Mouse (Mus musculus) lung, postnatal 4 days (tissue): ENCODE measurements around the gene Gtf2f2.
"Not testable (repeated sequence)": the region's sequence is repeated elsewhere in the genome, so short reads cannot be mapped to it uniquely, and the experiment has no call there.

ENCODE experiments used
- DNase-seq, 2 experiments: peaks; one replicate each; pipeline ENCODE4 v3.0.0; 2021

Gene Gtf2f2

GRCm38 (mm10) chr14:75992371-75992770 is 18.3 kb downstream of the Gtf2f2 start:
- no peak for DNase-seq

GRCm38 (mm10) chr14:75990936-75991335 is 19.7 kb downstream of the Gtf2f2 start:
- no peak for DNase-seq

GRCm38 (mm10) chr14:75989168-75989567 is 21.5 kb downstream of the Gtf2f2 start:
- DNase-seq = no peak

DNA sequence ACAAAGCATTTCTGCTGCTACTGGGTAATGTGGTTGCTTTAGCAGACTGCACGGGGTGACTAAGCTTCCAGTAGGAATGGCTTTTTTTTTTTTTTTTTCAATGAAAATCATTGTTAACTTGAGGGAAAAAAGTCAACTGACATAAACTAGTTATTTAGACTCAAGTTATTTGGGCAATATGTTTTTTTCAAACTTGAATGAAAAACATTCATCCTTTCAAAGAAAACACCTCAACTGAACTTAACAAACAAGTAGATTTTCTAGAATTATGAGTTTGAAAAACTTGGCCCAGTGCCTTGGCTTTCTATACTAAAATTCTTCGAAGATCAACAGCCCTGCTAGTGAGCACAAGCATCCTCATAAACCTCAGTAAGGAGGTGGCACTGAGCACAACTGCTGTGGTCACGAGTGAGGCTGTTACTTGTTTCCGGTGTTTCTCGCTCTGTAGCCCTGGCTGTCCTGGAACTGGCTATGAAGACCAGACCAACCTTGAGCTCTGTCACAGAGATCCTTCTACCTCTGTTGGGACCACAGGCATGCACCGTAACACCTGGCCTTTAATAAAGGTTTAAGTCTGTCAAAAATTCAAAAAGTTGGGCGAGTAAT is 23.7 kb downstream of the Gtf2f2 start:
- no peak for DNase-seq

GRCm38 (mm10) chr14:75985112-75985511 is 25.6 kb downstream of the Gtf2f2 start:
- no peak for DNase-seq

- DNase-seq = no peak
Measured at GRCm38 (mm10) chr14:75983891-75984290, 26.8 kb downstream of the Gtf2f2 start.

DNA sequence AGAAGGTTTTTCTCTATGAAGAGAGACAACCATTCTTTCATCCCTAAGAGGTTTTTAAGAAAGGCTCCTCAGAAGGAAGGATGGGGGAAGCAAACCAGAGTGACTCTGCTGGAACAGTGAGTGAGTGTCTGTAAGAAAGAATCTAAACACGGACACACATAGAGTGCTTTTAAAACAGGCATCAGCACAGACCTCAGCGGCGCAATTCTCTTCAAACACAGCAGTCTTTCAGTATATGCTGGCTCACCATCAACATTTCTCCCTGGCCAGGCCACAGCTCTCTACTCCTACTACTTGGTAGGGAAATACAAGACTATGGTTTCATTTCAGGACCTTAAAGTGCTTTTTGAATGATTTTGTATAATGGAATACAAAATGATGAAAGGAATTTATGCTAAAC is 29.4 kb downstream of the Gtf2f2 start:
- no peak for DNase-seq

DNA sequence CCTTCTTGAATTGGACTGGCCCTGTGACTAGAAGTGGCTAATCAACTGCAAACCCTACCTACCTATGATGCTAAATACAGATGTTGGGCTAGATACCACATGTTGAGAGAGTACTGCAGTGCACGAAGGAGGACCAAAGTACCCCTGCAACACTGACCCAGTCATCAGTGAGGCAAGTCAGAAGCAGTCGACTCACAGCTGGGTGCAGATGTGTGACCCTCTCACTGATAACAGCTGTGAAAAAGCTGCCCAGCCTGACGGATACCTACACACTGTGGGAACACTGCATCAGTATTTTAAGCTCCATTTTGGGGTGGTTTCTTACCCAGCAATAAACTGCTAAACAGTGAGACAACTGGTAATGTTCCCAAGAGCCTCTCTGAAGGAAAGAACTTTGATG is 34.6 kb downstream of the Gtf2f2 start:
- no peak for DNase-seq

GRCm38 (mm10) chr14:75967291-75967690 is 43.4 kb downstream of the Gtf2f2 start:
- DNase-seq = no peak

DNA sequence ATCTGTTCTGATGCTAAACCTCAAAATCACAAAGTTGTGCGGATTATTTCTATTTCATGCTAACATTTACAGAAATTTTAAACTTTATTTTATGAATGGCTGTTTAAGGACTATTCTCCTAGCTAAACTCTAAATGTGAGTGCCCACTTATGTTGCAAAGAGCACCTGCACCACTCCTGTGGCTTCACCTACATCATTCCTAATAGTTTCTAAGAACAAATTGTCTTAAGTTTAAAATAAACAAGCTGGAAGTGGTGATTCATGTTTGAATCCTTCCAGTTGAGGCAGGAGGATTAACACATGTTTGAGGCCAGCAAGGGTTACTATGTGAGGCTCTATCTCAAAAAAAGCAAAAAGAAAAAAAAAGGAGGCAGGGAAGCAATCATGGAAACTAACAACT is 46.2 kb downstream of the Gtf2f2 start:
- DNase-seq = no peak

DNA sequence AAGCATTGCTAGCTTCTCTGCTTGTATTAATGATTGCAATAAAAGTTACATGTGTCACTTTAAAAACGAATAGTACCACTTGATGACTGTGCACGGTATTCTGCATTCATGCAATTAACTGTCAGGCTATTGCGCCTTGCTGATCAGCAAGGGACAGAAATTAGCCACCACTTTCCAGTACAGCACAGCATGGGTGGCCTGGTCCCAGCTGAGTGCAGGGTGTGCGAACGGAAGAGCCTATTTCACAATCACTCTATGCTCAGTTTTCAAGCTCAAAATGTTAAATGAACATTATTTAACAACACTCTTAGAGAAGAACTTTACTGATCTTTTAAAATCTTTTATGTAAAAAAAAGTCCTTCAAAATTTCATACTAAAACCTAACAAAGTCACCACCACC is 46.7 kb downstream of the Gtf2f2 start:
- DNase-seq = no peak

- no peak for DNase-seq
Measured at GRCm38 (mm10) chr14:75963215-75963614, 47.5 kb downstream of the Gtf2f2 start.

GRCm38 (mm10) chr14:75962250-75962649 is 48.4 kb downstream of the Gtf2f2 start:
- DNase-seq = no peak

DNA sequence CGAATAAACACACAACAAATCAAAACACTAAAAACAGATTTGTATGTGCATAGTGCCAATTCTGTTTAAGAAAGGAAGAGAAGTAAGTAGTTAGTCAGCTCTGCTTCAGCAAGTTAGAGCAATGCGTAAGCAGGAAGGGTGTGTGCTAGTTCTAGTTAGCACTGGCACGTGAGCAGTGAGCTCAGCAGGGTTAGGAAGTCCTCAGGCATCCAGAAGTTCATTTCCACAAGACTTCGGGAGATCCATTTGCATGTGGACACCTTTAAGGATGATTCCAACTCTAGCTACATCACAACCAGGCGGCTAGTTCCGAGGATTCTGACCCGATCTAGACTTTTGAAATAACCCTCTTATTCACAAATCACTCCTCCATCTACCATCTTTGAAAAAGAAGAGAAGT is 55.9 kb downstream of the Gtf2f2 start, which contains the start of gene Kctd4:
TSS of gene Kctd4 (plus strand) at position 244 of the 400 bp plus-strand sequence.
- DNase-seq = no peak

DNA sequence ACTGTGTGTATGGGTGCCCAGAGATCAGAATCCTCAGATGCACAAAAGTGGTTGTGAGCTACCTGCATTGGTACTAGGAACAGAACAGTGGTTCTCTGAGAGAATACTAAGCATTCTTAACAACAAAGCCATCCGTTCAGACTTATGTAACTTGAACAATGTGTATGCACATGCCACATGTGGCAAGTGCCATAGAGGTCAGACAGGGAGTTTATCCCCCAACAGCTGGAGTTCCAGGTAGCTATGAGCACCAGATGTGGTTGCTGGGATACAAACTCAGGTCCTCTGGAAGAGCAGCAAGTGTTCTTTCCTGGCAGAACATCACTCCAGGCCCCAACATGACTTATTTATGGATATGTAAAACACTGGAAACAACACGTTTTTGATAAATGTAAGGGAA is 57.7 kb downstream of the Gtf2f2 start:
- no peak for DNase-seq

GRCm38 (mm10) chr14:75947674-75948073 is 63.0 kb downstream of the Gtf2f2 start:
- DNase-seq = no peak

DNA sequence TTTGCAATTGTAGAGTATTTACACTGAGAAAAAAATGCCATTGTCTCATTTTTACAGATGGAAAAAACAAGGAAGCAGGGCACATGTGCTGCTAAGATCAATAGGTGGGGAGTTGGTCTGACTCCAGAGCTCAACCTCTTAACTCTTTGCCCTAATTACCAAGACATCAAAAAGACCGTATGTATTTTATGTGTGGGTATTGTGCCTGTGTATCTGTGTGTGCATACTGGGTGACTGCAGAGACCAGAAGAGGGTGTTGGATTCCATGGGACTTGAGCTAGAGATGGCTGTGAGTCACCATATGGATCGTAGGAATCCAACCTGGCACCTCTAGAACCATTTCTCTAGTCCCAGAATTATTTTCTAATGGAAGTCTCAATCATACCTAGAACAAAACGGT is 68.3 kb downstream of the Gtf2f2 start:
- DNase-seq = no peak

GRCm38 (mm10) chr14:75941500-75941899 is 69.2 kb downstream of the Gtf2f2 start:
- DNase-seq = no peak

DNA sequence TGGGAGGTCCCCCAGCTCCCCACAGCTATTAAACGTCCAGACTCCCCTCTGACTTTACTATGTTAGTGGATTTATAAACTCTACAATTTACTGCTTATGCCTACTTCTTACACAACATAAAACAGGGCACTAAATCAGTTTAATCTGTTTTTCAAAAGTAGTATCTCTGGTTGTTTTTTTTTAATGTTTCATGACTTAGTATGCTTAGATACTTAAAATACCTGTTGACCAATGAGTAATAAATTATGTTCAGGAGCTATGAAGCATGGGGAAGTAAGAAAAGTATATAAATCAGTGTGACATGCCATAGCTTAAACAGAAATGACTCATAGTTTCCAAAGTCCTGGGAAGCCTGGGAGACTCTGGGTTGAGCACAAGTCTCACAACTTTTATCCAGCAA is 73.0 kb downstream of the Gtf2f2 start:
- no peak for DNase-seq

GRCm38 (mm10) chr14:75934359-75934758 is 76.3 kb downstream of the Gtf2f2 start:
- DNase-seq = peak in 1 of 2 experiments; percentile 12

- peak; percentile 12 to 41 for DNase-seq
Measured at GRCm38 (mm10) chr14:75931266-75931665, 79.4 kb downstream of the Gtf2f2 start.

DNA sequence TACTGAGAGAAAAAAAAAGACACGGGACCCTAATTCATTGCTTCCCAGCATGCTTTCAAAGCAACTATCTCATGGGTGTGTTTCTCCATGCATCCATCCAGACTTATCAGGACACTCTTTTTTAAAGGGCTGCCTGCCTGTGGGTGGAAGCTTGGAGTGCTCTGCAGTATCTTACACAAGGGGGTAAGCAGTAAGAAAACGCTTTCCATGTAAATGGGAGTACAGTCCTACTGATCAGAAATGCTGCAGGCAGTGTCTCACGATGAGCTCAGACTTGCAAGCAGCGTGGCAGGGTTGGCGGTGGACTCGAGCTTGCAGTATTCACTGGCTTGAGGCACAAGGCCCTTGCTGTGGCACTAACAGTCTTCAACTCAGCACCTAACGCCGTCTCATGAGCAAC is 81.0 kb downstream of the Gtf2f2 start:
- not testable (repeated sequence) for DNase-seq

DNA sequence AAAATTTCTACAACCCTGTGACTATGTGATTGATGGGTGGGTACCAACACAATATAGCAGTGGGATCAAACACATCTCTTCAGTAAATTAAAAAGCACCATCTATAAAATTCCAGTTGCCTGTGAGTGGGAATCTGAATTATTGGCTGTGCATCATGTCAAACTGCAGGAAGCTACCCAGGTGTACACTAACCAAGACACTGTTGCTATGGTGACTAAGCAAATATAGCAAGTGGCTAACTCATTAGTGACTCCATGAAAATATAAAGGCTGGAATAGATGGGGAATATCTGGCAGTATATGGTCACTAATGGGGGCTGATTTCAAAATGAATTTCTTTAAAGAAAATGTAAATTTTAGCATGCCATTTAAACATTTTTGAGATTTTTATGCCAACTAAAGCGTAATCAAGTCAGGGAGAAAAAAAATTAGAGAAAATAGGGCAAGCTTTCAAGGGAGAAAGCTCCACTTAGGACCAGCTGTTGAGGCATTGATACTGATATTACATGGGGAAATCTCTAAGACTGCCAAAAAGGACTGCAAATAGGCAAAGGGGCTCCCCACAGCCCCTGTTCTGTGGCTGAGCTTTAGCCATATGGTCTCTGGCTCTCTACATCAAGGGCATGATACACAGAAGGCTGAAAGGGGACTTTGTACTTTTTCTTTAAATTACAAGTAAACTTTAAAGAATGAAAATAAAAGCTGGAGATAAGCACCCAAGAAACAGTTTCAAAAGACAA is 87.2 kb downstream of the Gtf2f2 start:
- no peak for DNase-seq

- DNase-seq = no peak
Measured at GRCm38 (mm10) chr14:75912665-75913064, 98.0 kb downstream of the Gtf2f2 start.

GRCm38 (mm10) chr14:75911968-75912367 is 98.7 kb downstream of the Gtf2f2 start:
- DNase-seq = no peak
